Mouse (Mus musculus) embryonic stem cell, embryonic (primary cell): ENCODE measurements around the gene Hhat.

Experiments
- CTCF ChIA-PET, 4 experiments: fragments of 300-600 bp in 2 of 4; fragments of 350-600 bp in 2 of 4; sonication (Branson Sonifier 250); formaldehyde crosslinking; loops; one replicate each; lab custom pipeline; 2022; ENCODE audit warnings: inconsistent platforms in 2 of 4; lab: Charles Lee
- POLR2A ChIA-PET, 4 experiments: fragments of 300-600 bp in 2 of 4; fragments of 350-600 bp in 2 of 4; sonication (Branson Sonifier 250); formaldehyde crosslinking; loops; one replicate each; lab custom pipeline; 2022; ENCODE audit warnings: antibody characterized with exemption in 4 of 4, inconsistent platforms in 1 of 4; lab: Charles Lee

Gene Hhat

GRCm38 (mm10) chr1:192564691-192565090, 206.3 kb downstream of the Hhat start:
- CTCF ChIA-PET = no interaction called here
- POLR2A ChIA-PET = no interaction called here

GRCm38 (mm10) chr1:192559341-192559740, 211.7 kb downstream of the Hhat start:
- CTCF ChIA-PET = no interaction called here
- POLR2A ChIA-PET = no interaction called here

GRCm38 (mm10) chr1:192557978-192558594, 212.9 kb downstream of the Hhat start:
- ChIA-PET POLR2A (no interaction called here), CTCF (interaction anchor here in 1 of 4 experiments (0.7 kb wide), 1 partner anchor 300 kb away, joined by 3 read pairs; no protein-coding TSS in a partner anchor)

- POLR2A ChIA-PET = no interaction called here
- CTCF ChIA-PET = no interaction called here
These were observed 215.5 kb downstream of the Hhat start for GRCm38 (mm10) chr1:192555516-192555915.

- CTCF ChIA-PET = no interaction called here
- POLR2A ChIA-PET = no interaction called here
These were observed 220.5 kb downstream of the Hhat start for GRCm38 (mm10) chr1:192550561-192550960.

GRCm38 (mm10) chr1:192546843-192547242, 224.2 kb downstream of the Hhat start:
- CTCF ChIA-PET = interaction anchor here in 3 of 4 experiments (0.5 to 1.7 kb wide), 3 partner anchors 103 to 357 kb away, joined by 3 read pairs; partner anchors contain the start of gene Kcnh1 (in 2 of the 3)
- POLR2A ChIA-PET = no interaction called here

- ChIA-PET CTCF (no interaction called here), POLR2A (no interaction called here)
These were observed 226.1 kb downstream of the Hhat start for GRCm38 (mm10) chr1:192544901-192545300.

GRCm38 (mm10) chr1:192544091-192544490, 226.9 kb downstream of the Hhat start:
- POLR2A ChIA-PET = interaction anchor here in 1 of 4 experiments (0.7 kb wide), 1 partner anchor 63 kb away, joined by 5 read pairs; no protein-coding TSS in a partner anchor
- CTCF ChIA-PET = no interaction called here

- ChIA-PET POLR2A (interaction anchor here in 1 of 4 experiments (0.7 kb wide), 1 partner anchor 63 kb away, joined by 5 read pairs; no protein-coding TSS in a partner anchor), CTCF (no interaction called here)
These were observed 227.3 kb downstream of the Hhat start for GRCm38 (mm10) chr1:192543686-192544085.

GRCm38 (mm10) chr1:192542093-192542492, 228.9 kb downstream of the Hhat start:
- ChIA-PET CTCF (no interaction called here), POLR2A (interaction anchor here in 1 of 4 experiments (0.6 kb wide), 1 partner anchor 10 kb away, joined by 4 read pairs; no protein-coding TSS in a partner anchor)

GRCm38 (mm10) chr1:192537169-192537568, 233.9 kb downstream of the Hhat start:
- CTCF ChIA-PET = interaction anchor here in 1 of 4 experiments (1.9 kb wide), 1 partner anchor 93 kb away, joined by 6 read pairs; no protein-coding TSS in a partner anchor
- POLR2A ChIA-PET = no interaction called here

GRCm38 (mm10) chr1:192536440-192536839, 234.6 kb downstream of the Hhat start:
- POLR2A ChIA-PET = interaction anchor here in 1 of 4 experiments (0.6 kb wide), 1 partner anchor 87 kb away, joined by 3 read pairs; no protein-coding TSS in a partner anchor
- CTCF ChIA-PET = interaction anchor here in 1 of 4 experiments (0.6 kb wide), 1 partner anchor 349 kb away, joined by 4 read pairs; no protein-coding TSS in a partner anchor

GRCm38 (mm10) chr1:192533016-192533415, 238.0 kb downstream of the Hhat start:
- CTCF ChIA-PET = no interaction called here
- POLR2A ChIA-PET = no interaction called here

GRCm38 (mm10) chr1:192532212-192532611, 238.8 kb downstream of the Hhat start:
- ChIA-PET CTCF (interaction anchor here in 1 of 4 experiments (0.5 kb wide), 1 partner anchor 335 kb away, joined by 5 read pairs; no protein-coding TSS in a partner anchor), POLR2A (no interaction called here)

- POLR2A ChIA-PET = interaction anchor here in 2 of 4 experiments (0.7 kb wide), 2 partner anchors 10 to 11 kb away, joined by 4 read pairs; no protein-coding TSS in a partner anchor
- CTCF ChIA-PET = interaction anchor here in 2 of 4 experiments (0.5 to 0.7 kb wide), 2 partner anchors 227 to 335 kb away, joined by 3 to 5 read pairs; no protein-coding TSS in a partner anchor
These were observed 239.4 kb downstream of the Hhat start for GRCm38 (mm10) chr1:192531490-192532146.

GRCm38 (mm10) chr1:192525711-192526350, 245.2 kb downstream of the Hhat start:
- ChIA-PET CTCF (interaction anchor here in 3 of 4 experiments (1.0 to 1.3 kb wide), 3 partner anchors 37 to 336 kb away, joined by 3 to 4 read pairs (median 3); partner anchors contain the start of gene Kcnh1 (in 1 of the 3)), POLR2A (interaction anchor here in 2 of 4 experiments (1.2 to 1.4 kb wide), 2 partner anchors 71 to 76 kb away, joined by 4 read pairs; no protein-coding TSS in a partner anchor)

- POLR2A ChIA-PET = interaction anchor here in 3 of 4 experiments (0.7 to 2.2 kb wide), 11 partner anchors 10 to 1125 kb away, joined by 3 to 8 read pairs (median 3); no protein-coding TSS in a partner anchor
These were observed 248.4 kb downstream of the Hhat start for GRCm38 (mm10) chr1:192522376-192523178.

More at GRCm38 (mm10) chr1:192522376-192523178, 248.4 kb downstream of the Hhat start:
- CTCF ChIA-PET = interaction anchor here in 3 of 4 experiments (0.5 to 1.4 kb wide), 3 partner anchors 35 to 1170 kb away, joined by 3 to 7 read pairs (median 3); no protein-coding TSS in a partner anchor
